Mouse (Mus musculus): ENCODE data around the gene 1700093K21Rik. TPM values are rescaled to one million over a fixed set of nuclear protein-coding genes. Genes with fewer than 3 reads are reported as not detected.

The 1700093K21Rik gene
- polyA plus RNA-seq (2014; fragmentation: Illumina TruSeq; extraction: RNeasy Lipid Tissue Mini Kit (QIAGEN cat#74804); ENCODE audit: insufficient read depth, low read depth, low replicate concordance): not detected

DNA sequence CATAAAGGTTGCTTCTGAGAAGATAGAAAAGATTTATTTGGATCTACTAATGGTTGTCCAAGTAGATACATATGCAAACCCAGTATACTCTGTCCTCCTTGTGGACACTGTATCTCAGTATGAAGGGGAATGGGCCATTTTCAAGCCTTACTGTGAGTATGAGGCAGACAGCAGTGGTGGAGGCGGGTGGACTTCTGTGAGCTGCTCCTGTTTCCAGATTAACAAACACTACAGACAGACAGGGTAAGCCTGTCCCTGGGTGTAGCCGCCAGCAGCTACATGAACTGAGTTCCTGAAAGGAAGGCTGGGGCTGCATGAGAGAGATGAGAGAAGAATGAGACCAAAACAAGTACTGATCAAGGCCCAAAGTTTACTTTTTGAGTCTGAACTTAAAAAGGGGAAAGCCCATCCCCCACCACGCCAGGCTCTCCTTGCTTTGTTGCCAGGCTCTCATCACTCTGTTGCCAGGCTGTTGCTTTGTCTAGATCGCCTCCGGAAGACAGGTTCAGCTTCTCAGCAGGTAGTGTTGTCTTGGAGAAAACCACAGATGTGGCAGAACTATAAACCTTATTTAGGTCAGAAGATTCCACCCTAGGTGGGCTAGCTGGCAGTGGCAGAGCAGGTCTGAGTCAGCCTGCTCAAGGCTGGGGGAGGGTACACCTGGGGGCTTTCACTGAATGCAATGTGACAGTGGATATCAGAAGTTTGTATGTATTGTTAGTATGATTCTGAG is at the start of gene 1700093K21Rik:
Gene 1700093K21Rik (minus strand): TSS at position 683 of the 733 bp plus-strand sequence.

DNA sequence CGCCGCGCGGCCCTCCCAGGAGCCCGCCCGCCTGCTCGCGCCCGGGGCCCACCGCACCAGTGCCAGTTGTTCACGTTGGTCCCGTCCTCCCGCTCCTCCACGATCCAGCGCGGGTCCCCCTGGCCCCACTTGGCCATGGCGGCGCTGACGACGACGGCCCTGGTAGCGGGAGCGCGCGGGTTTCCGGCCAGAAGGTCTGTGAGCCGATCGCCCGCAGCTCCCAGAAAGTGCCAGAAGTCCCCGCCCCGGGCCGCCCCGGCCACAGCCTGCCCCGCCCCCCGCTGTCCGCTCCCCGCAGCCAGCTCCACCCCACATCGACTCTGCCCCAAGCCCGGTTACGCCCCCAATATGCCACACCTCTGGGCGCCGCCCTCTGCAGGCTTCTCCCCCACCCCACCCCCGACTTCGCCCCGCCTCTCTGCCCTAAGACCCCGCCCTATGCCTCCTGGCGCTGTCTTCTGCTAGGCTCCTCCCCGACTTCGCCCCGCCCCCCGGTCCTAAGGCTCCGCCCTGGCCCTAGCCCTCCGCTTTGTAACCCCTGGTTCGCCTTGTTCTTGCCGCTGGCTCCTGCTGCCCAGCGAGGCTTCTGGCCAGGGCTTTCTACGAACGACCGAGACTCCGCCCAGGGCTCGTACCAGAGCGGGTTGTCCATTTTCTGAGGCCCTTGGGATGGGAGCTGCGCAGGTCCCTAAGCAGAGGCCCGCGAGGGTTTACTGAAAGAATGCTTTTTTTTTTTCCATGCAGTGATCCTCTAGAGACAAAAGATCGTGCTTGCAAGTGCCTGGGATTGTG is 23.0 kb downstream of the 1700093K21Rik start, which contains the start of gene Ahsa2:
Gene Ahsa2 (minus strand): TSS at position 313 of the 792 bp plus-strand sequence.

Other genes starting within 250 kb of the 1700093K21Rik start
- 14.0 TPM for gene Usp34, start 214.3 kb downstream of the 1700093K21Rik start, polyA plus RNA-seq (2014; fragmentation: Illumina TruSeq; extraction: RNeasy Lipid Tissue Mini Kit (QIAGEN cat#74804); ENCODE audit: insufficient read depth, low read depth, low replicate concordance)
- gene Ahsa2, start 23.1 kb downstream of the 1700093K21Rik start, polyA plus RNA-seq (2014; fragmentation: Illumina TruSeq; extraction: RNeasy Lipid Tissue Mini Kit (QIAGEN cat#74804); ENCODE audit: insufficient read depth, low read depth, low replicate concordance): 19.0 TPM
- gene 0610010F05Rik, start 112.5 kb upstream of the 1700093K21Rik start, polyA plus RNA-seq (2014; fragmentation: Illumina TruSeq; extraction: RNeasy Lipid Tissue Mini Kit (QIAGEN cat#74804); ENCODE audit: insufficient read depth, low read depth, low replicate concordance): 6.4 TPM
- gene Pus10, start 144.5 kb upstream of the 1700093K21Rik start, polyA plus RNA-seq (2014; fragmentation: Illumina TruSeq; extraction: RNeasy Lipid Tissue Mini Kit (QIAGEN cat#74804); ENCODE audit: insufficient read depth, low read depth, low replicate concordance): 6.2 TPM
- gene Pex13, start 144.8 kb upstream of the 1700093K21Rik start, polyA plus RNA-seq (2014; fragmentation: Illumina TruSeq; extraction: RNeasy Lipid Tissue Mini Kit (QIAGEN cat#74804); ENCODE audit: insufficient read depth, low read depth, low replicate concordance): 17.5 TPM
- 2.7 TPM for gene Rel, start 249.8 kb upstream of the 1700093K21Rik start, polyA plus RNA-seq (2014; fragmentation: Illumina TruSeq; extraction: RNeasy Lipid Tissue Mini Kit (QIAGEN cat#74804); ENCODE audit: insufficient read depth, low read depth, low replicate concordance)